In the genomic region with DNA sequence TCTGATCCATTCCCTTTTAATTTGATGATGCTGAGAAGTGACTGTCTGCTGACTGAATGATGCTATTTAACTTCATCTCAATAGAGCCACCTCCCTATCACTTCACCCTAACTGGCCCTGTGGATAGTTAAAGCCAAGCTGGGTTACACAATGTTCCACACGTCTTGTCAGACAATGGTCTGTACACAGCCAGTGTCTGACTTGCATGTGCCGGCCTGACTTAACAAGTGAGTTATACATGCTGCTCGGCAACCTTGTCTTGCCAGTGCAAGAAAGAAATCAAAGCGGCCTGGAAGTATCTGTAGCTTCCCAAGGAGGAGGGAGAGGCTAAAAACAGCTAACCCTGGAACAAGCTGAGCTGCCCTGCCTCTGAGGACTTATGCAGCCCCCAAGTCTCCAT, we compare ENCODE assay signal across 10 mouse cellular contexts.
A peak's percentile ranks its signal among the peaks of the same experiment; 100 is the strongest.
DNase-seq lines count a peak whose midpoint lies in the region; ATAC-seq and TF ChIP-seq lines count a peak whose summit lies in the region.
"Had no signal": no experiment of that assay in that cellular context is flagged by ENCODE, and none has a peak within 500 bp of the region (broad histone marks: within the 10 kb centered on the region; RNA-seq: fewer than 3 reads in every experiment).

No protein-coding gene starts in this region.

- no peak for TF ChIP-seq CTCF in spleen, adult 2 months (IDR thresholded peaks at IDR 0.05; ENCODE audit: extremely low read depth, insufficient read depth, insufficient read length, insufficient replicate concordance)

- no peak for ATAC-seq in CD4-positive, CD25-positive, alpha-beta regulatory T cell, adult 4 months
- ATAC-seq in heart, embryonic 13.5 days (ENCODE audit: extremely low read depth, insufficient number of reproducible peaks, low FRiP score, low TSS enrichment): no peak
- ATAC-seq: liver, postnatal 0 days had no signal

- no peak overlapping the region for H3K4me2 ChIP-seq in heart, embryonic 13.5 days

- no peaks in the 10 kb centered on the region for H3K9me3 ChIP-seq in heart, embryonic 13.5 days

- peak; percentile 27 for DNase-seq in CD4-positive, CD25-positive, alpha-beta regulatory T cell, adult 2 months (ENCODE audit: low read depth, low spot score)
- no peak for DNase-seq in heart, adult 9 months (ENCODE audit: low spot score in 2 of 2)
- no peak for DNase-seq in spleen, adult 2 months (ENCODE audit: low read depth in 1 of 2, low spot score in 2 of 2)
- DNase-seq in spleen, postnatal 36 days (ENCODE audit: low spot score in 2 of 2): no peak
- peak; percentile 18 for DNase-seq in skeletal muscle tissue, adult 2 months (ENCODE audit: low read depth, low spot score)
- no peak for DNase-seq in right cerebral cortex, postnatal 10 days (ENCODE audit: low spot score in 2 of 2)
- DNase-seq: layer of hippocampus, adult 9-11 months; liver, postnatal 0 days had no signal

- H3K4me1 ChIP-seq in heart, embryonic 13.5 days: peaks cover 57% of the 10 kb centered on the region
- H3K4me1 ChIP-seq in spleen, adult 2 months (ENCODE audit: control insufficient read depth, insufficient read depth, insufficient read length): peaks cover 23% of the 10 kb centered on the region; the same call in 1 of the 2 replicates

- H3K27me3 ChIP-seq in heart, embryonic 13.5 days (replicated peaks): no peaks in the 10 kb centered on the region
- no peaks in the 10 kb centered on the region for H3K27me3 ChIP-seq in spleen, adult 2 months (ENCODE audit: control insufficient read depth, insufficient read depth, low read length)

- H3K9ac ChIP-seq in heart, embryonic 13.5 days: 0 out of 2 replicates have a peak overlapping the region, but pooled peaks have one; percentile 35
- H3K9ac ChIP-seq: liver, postnatal 0 days had no signal

- H3K4me3 ChIP-seq in heart, embryonic 13.5 days: no peak overlapping the region
- no peak overlapping the region for H3K4me3 ChIP-seq in spleen, adult 2 months (ENCODE audit: extremely low read depth, insufficient read depth, insufficient read length)

- no peak overlapping the region for H3K27ac ChIP-seq in heart, embryonic 13.5 days (replicated peaks)
- H3K27ac ChIP-seq in spleen, adult 2 months (ENCODE audit: insufficient read depth, low read length): peak overlapping the region; percentile 10; the same call in 1 of the 2 replicates

- TF ChIP-seq POLR2A in spleen, adult 2 months (IDR thresholded peaks at IDR 0.05; ENCODE audit: low read depth, low read length): no peak

- no peaks in the 10 kb centered on the region for H3K36me3 ChIP-seq in heart, embryonic 13.5 days
- H3K36me3 ChIP-seq in spleen, adult 2 months (ENCODE audit: control insufficient read depth, insufficient read depth, low read length): no peaks in the 10 kb centered on the region

- WGBS in heart, embryonic 13.5 days: 40% methylated on average over 4 of the region's 4 CpGs
- 81% methylated on average over 4 of the region's 4 CpGs for WGBS in spleen, adult 2 months

Comparison
In these comparisons a context has a peak if more than half of its experiments do, and no peak if none do; other contexts are left out.
1. DNase-seq: peak in CD4-positive, CD25-positive, alpha-beta regulatory T cell, adult 2 months (single experiment) and skeletal muscle tissue, adult 2 months (single experiment); none in heart, adult 9 months (0 of 2), spleen, adult 2 months (0 of 2), spleen, postnatal 36 days (0 of 2) and right cerebral cortex, postnatal 10 days (0 of 2).